Mouse (Mus musculus): ENCODE data around the gene Ankef1. TPM values are rescaled to one million over a fixed set of nuclear protein-coding genes. Genes with fewer than 3 reads are reported as not detected.

The Ankef1 gene
- total and polyA plus RNA-seq, 3 experiments = not detected

GRCm38 (mm10) chr2:136511073-136511472, 9.4 kb downstream of the Ankef1 start:
- no peaks in the 10 kb centered on the region for H3K4me1 ChIP-seq (ENCODE audit: control insufficient read depth in 1 of 2, insufficient read depth in 2 of 2, low read length in 2 of 2)
- H3K27ac ChIP-seq (ENCODE audit: control insufficient read depth, low read depth, low read length) = no peak overlapping the region
- no peaks in the 10 kb centered on the region for H3K36me3 ChIP-seq (ENCODE audit: control insufficient read depth in 1 of 2, insufficient read depth in 2 of 2, low read length in 2 of 2)
- no peak overlapping the region for H3K9ac ChIP-seq (ENCODE audit: control insufficient read depth, low read depth, low read length, poor library complexity, severe bottlenecking)
- DNase-seq (ENCODE audit: low read depth, low spot score) = no peak
- TF ChIP-seq JUND (IDR thresholded peaks at IDR 0.05; ENCODE audit: low read depth, low read length) (no peak), CHD2 (IDR thresholded peaks at IDR 0.05; ENCODE audit: low read length) (no peak), TAL1 (IDR thresholded peaks at IDR 0.05; ENCODE audit: low read length) (no peak), GATA1 (IDR thresholded peaks at IDR 0.05; ENCODE audit: low read depth, low read length) (no peak), GABPA (IDR thresholded peaks at IDR 0.05; ENCODE audit: low read depth, low read length) (no peak), POLR2AphosphoS2 (IDR thresholded peaks at IDR 0.05; ENCODE audit: low read length) (no peak), MYB (IDR thresholded peaks at IDR 0.05; ENCODE audit: low read depth, low read length) (no peak), MEF2A (IDR thresholded peaks at IDR 0.05; ENCODE audit: extremely low read depth, insufficient replicate concordance, low read depth, low read length, poor library complexity, severe bottlenecking) (no peak), ETS1 (IDR thresholded peaks at IDR 0.05; ENCODE audit: low read depth, low read length) (no peak), TCF12 (IDR thresholded peaks at IDR 0.05; ENCODE audit: low read depth, low read length) (no peak), SMC3 (IDR thresholded peaks at IDR 0.05; ENCODE audit: low read depth, low read length) (no peak), ZNF384 (IDR thresholded peaks at IDR 0.05; ENCODE audit: low read depth, low read length) (no peak), POLR2A (IDR thresholded peaks at IDR 0.05; ENCODE audit: control insufficient read depth in 1 of 2, insufficient read depth in 1 of 2, low read depth in 1 of 2, low read length in 2 of 2, poor library complexity in 1 of 2) (no peak), MAFK (IDR thresholded peaks at IDR 0.05; ENCODE audit: borderline replicate concordance, low read depth, low read length) (no peak), SIN3A (IDR thresholded peaks at IDR 0.05; ENCODE audit: low read length) (no peak), POLR2AphosphoS5 (IDR thresholded peaks at IDR 0.05; ENCODE audit: borderline replicate concordance, low read depth, low read length) (no peak)
- H3K79me2 ChIP-seq (ENCODE audit: control insufficient read depth, insufficient read depth, low read length, poor library complexity) = no peaks in the 10 kb centered on the region
- no peaks in the 10 kb centered on the region for H3K27me3 ChIP-seq (ENCODE audit: control insufficient read depth in 1 of 2, insufficient read depth in 2 of 2, low read length in 2 of 2)
- H3K9me3 ChIP-seq (replicated peaks; ENCODE audit: insufficient read depth, low read length) = no peaks in the 10 kb centered on the region
- no peak overlapping the region for H3K4me3 ChIP-seq (ENCODE audit: control insufficient read depth in 1 of 2, insufficient read depth in 1 of 2, low read depth in 2 of 2, low read length in 2 of 2)

- no peak for TF ChIP-seq NRF1 (IDR thresholded peaks at IDR 0.05; ENCODE audit: insufficient read depth, low read depth, low read length, poor library complexity, severe bottlenecking)
- no peak for TF ChIP-seq ETS1 (IDR thresholded peaks at IDR 0.05; ENCODE audit: low read depth, low read length)
- TF ChIP-seq KAT2A (conservative IDR thresholded peaks at IDR 0.05; ENCODE audit: low read depth, low read length) = no peak
- TF ChIP-seq ZC3H11A (IDR thresholded peaks at IDR 0.05; ENCODE audit: low read depth, low read length) = no peak
- no peak for TF ChIP-seq POLR2A (IDR thresholded peaks at IDR 0.05; ENCODE audit: control insufficient read depth in 1 of 2, insufficient read depth in 1 of 2, low read depth in 1 of 2, low read length in 2 of 2, poor library complexity in 1 of 2)
- TF ChIP-seq MYC (IDR thresholded peaks at IDR 0.05; ENCODE audit: low read depth, low read length) = no peak
- no peak for TF ChIP-seq UBTF (IDR thresholded peaks at IDR 0.05; ENCODE audit: borderline replicate concordance, insufficient read depth, low read depth, low read length)
- no peak for TF ChIP-seq MAZ (IDR thresholded peaks at IDR 0.05; ENCODE audit: low read depth, low read length)
- no peak for TF ChIP-seq MXI1 (IDR thresholded peaks at IDR 0.05; ENCODE audit: low read depth, low read length)
- no peak for TF ChIP-seq E2F4 (IDR thresholded peaks at IDR 0.05; ENCODE audit: borderline replicate concordance, low read depth, low read length)
- TF ChIP-seq TAL1 (IDR thresholded peaks at IDR 0.05; ENCODE audit: low read length) = no peak
- no peak for TF ChIP-seq POLR2AphosphoS2 (IDR thresholded peaks at IDR 0.05; ENCODE audit: low read length)
- no peak for TF ChIP-seq JUND (IDR thresholded peaks at IDR 0.05; ENCODE audit: low read depth, low read length)
- no peak for TF ChIP-seq RCOR1 (IDR thresholded peaks at IDR 0.05; ENCODE audit: low read depth, low read length)
- no peak for TF ChIP-seq HCFC1 (IDR thresholded peaks at IDR 0.05; ENCODE audit: low read depth, low read length)
- no peak for TF ChIP-seq CTCF (IDR thresholded peaks at IDR 0.05 in 2 of 3, conservative IDR thresholded peaks at IDR 0.05 in 1 of 3; ENCODE audit: control insufficient read depth in 1 of 3, insufficient read depth in 1 of 3, low read depth in 2 of 3, low read length in 3 of 3, poor library complexity in 1 of 3, severe bottlenecking in 1 of 3)
- TF ChIP-seq GABPA (IDR thresholded peaks at IDR 0.05; ENCODE audit: low read depth, low read length) = no peak
- TF ChIP-seq MAFK (IDR thresholded peaks at IDR 0.05; ENCODE audit: borderline replicate concordance, low read depth, low read length) = no peak
- TF ChIP-seq POLR2AphosphoS5 (IDR thresholded peaks at IDR 0.05; ENCODE audit: borderline replicate concordance, low read depth, low read length) = no peak
- Histone ChIP-seq H3K9ac (ENCODE audit: control insufficient read depth, low read depth, low read length, poor library complexity, severe bottlenecking) (no peak overlapping the region), H3K4me3 (ENCODE audit: control insufficient read depth in 1 of 2, insufficient read depth in 1 of 2, low read depth in 2 of 2, low read length in 2 of 2) (no peak overlapping the region), H3K36me3 (ENCODE audit: control insufficient read depth in 1 of 2, insufficient read depth in 2 of 2, low read length in 2 of 2) (no peaks in the 10 kb centered on the region), H3K9me3 (replicated peaks; ENCODE audit: insufficient read depth, low read length) (no peaks in the 10 kb centered on the region), H3K79me2 (ENCODE audit: control insufficient read depth, insufficient read depth, low read length, poor library complexity) (no peaks in the 10 kb centered on the region), H3K27ac (ENCODE audit: control insufficient read depth, low read depth, low read length) (no peak overlapping the region), H3K27me3 (ENCODE audit: control insufficient read depth in 1 of 2, insufficient read depth in 2 of 2, low read length in 2 of 2) (no peaks in the 10 kb centered on the region), H3K4me1 (ENCODE audit: control insufficient read depth in 1 of 2, insufficient read depth in 2 of 2, low read length in 2 of 2) (no peaks in the 10 kb centered on the region)
- DNase-seq (ENCODE audit: low read depth, low spot score) = no peak
Observed at GRCm38 (mm10) chr2:136511756-136512155, 10.0 kb downstream of the Ankef1 start.
